Mouse (Mus musculus): Measurements from ENCODE around the gene Nedd9. TPM values are rescaled to one million over a fixed set of nuclear protein-coding genes. Genes with fewer than 3 reads are reported as not detected.

The Nedd9 gene
- total RNA-seq, 1 experiment: 4.4 TPM

DNA sequence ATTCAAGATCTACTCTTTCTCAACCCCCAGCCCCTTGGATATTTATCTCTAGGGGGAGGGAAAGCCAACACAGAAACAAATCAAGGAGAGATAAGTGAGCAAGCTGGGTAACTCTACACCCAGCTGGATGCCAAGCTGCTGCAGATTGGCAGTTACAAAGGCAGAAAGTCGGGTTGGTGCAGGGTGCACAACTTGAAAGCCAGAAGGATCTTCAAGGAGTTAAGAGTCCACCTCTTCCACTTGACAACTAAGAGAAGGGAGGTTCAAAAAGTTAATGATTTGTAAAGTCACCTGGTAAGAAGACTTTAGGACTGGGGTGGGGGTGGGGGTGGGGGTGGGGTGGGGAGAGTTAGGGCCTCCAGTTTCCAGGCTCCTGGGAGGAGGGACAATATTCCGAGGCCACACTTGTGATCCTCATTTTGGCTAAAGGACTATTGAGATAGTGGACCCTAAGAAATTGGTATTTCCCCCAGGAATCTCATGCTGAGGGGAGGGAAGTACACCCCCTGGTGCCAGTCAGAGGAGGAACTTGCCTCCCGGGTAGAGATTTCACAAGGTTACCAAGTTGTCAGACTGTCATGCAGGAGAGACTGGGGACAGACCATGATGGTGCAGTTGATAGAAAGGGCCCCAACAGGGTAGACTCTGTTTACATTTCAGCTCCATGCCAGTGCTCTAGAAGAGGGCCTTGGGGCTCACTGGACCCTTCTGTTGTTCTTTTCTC lies 143.8 kb downstream of the Nedd9 start:
- Histone ChIP-seq H3K4me3 (ENCODE audit: insufficient read depth in 1 of 2, low read depth in 1 of 2, low read length in 2 of 2, poor library complexity in 1 of 2, severe bottlenecking in 1 of 2) (no peak overlapping the region), H3K27ac (ENCODE audit: insufficient read depth, low read depth, low read length, poor library complexity, severe bottlenecking) (no peak overlapping the region), H3K9ac (ENCODE audit: insufficient read depth, low read depth, low read length, poor library complexity, severe bottlenecking) (no peak overlapping the region), H3K36me3 (ENCODE audit: control insufficient read depth, insufficient read depth, low read length, poor library complexity, severe bottlenecking) (no peaks in the 10 kb centered on the region), H3K9me3 (ENCODE audit: control insufficient read depth, insufficient read depth, low read depth, low read length) (no peaks in the 10 kb centered on the region), H3K4me1 (ENCODE audit: control insufficient read depth in 2 of 2, insufficient read depth in 2 of 2, low read length in 2 of 2, poor library complexity in 1 of 2) (no peaks in the 10 kb centered on the region)
- no peak for DNase-seq (ENCODE audit: low read depth, low spot score)
- TF ChIP-seq HCFC1 (IDR thresholded peaks at IDR 0.05; ENCODE audit: borderline replicate concordance, insufficient read depth, low read length) (no peak), CHD2 (IDR thresholded peaks at IDR 0.05; ENCODE audit: low read depth, low read length) (no peak), ZC3H11A (IDR thresholded peaks at IDR 0.05; ENCODE audit: borderline replicate concordance, low read depth, low read length) (no peak), MAFK (IDR thresholded peaks at IDR 0.05; ENCODE audit: insufficient read depth, low read depth, low read length) (no peak), ZNF384 (IDR thresholded peaks at IDR 0.05; ENCODE audit: low read depth, low read length) (no peak)
- in situ Hi-C loops (cut with MboI; ENCODE audit: low sequenced_read_pairs in 2 of 2, unreplicated experiment in 2 of 2): no loop called here

DNA sequence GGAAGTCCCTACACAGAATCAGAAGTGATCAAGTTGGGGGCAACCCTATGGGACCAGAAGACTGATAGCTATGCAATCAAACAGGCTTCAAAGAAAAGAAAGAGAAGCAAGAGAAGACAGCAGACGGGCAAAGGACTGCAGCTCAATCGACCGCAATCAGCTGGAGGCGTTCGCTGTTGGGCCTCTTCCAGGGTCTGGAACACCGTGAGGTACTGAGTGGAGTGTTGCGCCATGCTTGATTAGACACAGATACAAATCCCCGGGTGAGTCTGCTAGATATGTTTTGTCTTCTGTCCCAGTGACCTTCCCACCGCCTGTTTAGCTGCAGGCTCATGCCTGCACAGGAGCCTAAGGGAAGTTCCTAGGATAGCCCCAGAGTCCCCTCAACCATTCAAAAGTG lies 145.7 kb downstream of the Nedd9 start:
- H3K4me1 ChIP-seq (ENCODE audit: control insufficient read depth in 2 of 2, insufficient read depth in 2 of 2, low read length in 2 of 2, poor library complexity in 1 of 2): no peaks in the 10 kb centered on the region
- H3K36me3 ChIP-seq (ENCODE audit: control insufficient read depth, insufficient read depth, low read length, poor library complexity, severe bottlenecking): no peaks in the 10 kb centered on the region
- H3K9ac ChIP-seq (ENCODE audit: insufficient read depth, low read depth, low read length, poor library complexity, severe bottlenecking): no peak overlapping the region
- no peaks in the 10 kb centered on the region for H3K9me3 ChIP-seq (ENCODE audit: control insufficient read depth, insufficient read depth, low read depth, low read length)
- no peak for DNase-seq (ENCODE audit: low read depth, low spot score)
- H3K27ac ChIP-seq (ENCODE audit: insufficient read depth, low read depth, low read length, poor library complexity, severe bottlenecking): no peak overlapping the region
- no peak overlapping the region for H3K4me3 ChIP-seq (ENCODE audit: insufficient read depth in 1 of 2, low read depth in 1 of 2, low read length in 2 of 2, poor library complexity in 1 of 2, severe bottlenecking in 1 of 2)
- TF ChIP-seq ZNF384 (IDR thresholded peaks at IDR 0.05; ENCODE audit: low read depth, low read length): no peak
- TF ChIP-seq CHD2 (IDR thresholded peaks at IDR 0.05; ENCODE audit: low read depth, low read length): no peak
- no peak for TF ChIP-seq HCFC1 (IDR thresholded peaks at IDR 0.05; ENCODE audit: borderline replicate concordance, insufficient read depth, low read length)
- no peak for TF ChIP-seq MAFK (IDR thresholded peaks at IDR 0.05; ENCODE audit: insufficient read depth, low read depth, low read length)
- TF ChIP-seq ZC3H11A (IDR thresholded peaks at IDR 0.05; ENCODE audit: borderline replicate concordance, low read depth, low read length): no peak
- in situ Hi-C loops (cut with MboI; ENCODE audit: low sequenced_read_pairs in 2 of 2, unreplicated experiment in 2 of 2): no loop called here

GRCm38 (mm10) chr13:41339653-41340351 lies 147.4 kb downstream of the Nedd9 start:
- Histone ChIP-seq H3K36me3 (ENCODE audit: control insufficient read depth, insufficient read depth, low read length, poor library complexity, severe bottlenecking) (no peaks in the 10 kb centered on the region), H3K4me1 (ENCODE audit: control insufficient read depth in 2 of 2, insufficient read depth in 2 of 2, low read length in 2 of 2, poor library complexity in 1 of 2) (no peaks in the 10 kb centered on the region), H3K9me3 (ENCODE audit: control insufficient read depth, insufficient read depth, low read depth, low read length) (no peaks in the 10 kb centered on the region), H3K4me3 (ENCODE audit: insufficient read depth in 1 of 2, low read depth in 1 of 2, low read length in 2 of 2, poor library complexity in 1 of 2, severe bottlenecking in 1 of 2) (0 out of 4 replicates have a peak overlapping the region, but pooled peaks of 1 of the 2 experiments have one; percentile 5), H3K27ac (ENCODE audit: insufficient read depth, low read depth, low read length, poor library complexity, severe bottlenecking) (no peak overlapping the region), H3K9ac (ENCODE audit: insufficient read depth, low read depth, low read length, poor library complexity, severe bottlenecking) (no peak overlapping the region)
- DNase-seq (ENCODE audit: low read depth, low spot score): no peak
- in situ Hi-C loops (cut with MboI; ENCODE audit: low sequenced_read_pairs in 2 of 2, unreplicated experiment in 2 of 2): no loop called here
- no peak for TF ChIP-seq MAFK (IDR thresholded peaks at IDR 0.05; ENCODE audit: insufficient read depth, low read depth, low read length)
- TF ChIP-seq ZC3H11A (IDR thresholded peaks at IDR 0.05; ENCODE audit: borderline replicate concordance, low read depth, low read length): no peak
- TF ChIP-seq CHD2 (IDR thresholded peaks at IDR 0.05; ENCODE audit: low read depth, low read length): no peak
- TF ChIP-seq HCFC1 (IDR thresholded peaks at IDR 0.05; ENCODE audit: borderline replicate concordance, insufficient read depth, low read length): no peak
- no peak for TF ChIP-seq ZNF384 (IDR thresholded peaks at IDR 0.05; ENCODE audit: low read depth, low read length)

DNA sequence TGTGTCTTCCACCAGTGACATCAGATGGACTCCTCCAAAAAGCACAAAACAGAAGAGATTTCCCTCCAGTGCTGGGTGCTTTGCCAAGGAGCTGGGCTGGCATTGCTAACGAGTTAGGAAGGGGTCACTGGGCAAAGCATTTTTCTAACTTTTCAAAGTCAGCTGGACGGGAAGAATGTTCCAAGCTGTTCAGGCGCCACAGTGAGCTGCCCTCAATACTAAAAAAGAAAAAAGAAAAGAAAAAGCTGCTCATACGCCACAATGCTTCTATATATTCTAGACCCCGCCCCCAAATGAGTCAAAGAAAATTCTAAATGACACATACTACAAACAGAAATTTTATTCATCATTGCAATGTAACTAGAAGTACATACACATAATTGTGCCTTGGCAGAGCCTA lies 148.0 kb downstream of the Nedd9 start:
- H3K9ac ChIP-seq (ENCODE audit: insufficient read depth, low read depth, low read length, poor library complexity, severe bottlenecking): no peak overlapping the region
- no peaks in the 10 kb centered on the region for H3K9me3 ChIP-seq (ENCODE audit: control insufficient read depth, insufficient read depth, low read depth, low read length)
- TF ChIP-seq CHD2 (IDR thresholded peaks at IDR 0.05; ENCODE audit: low read depth, low read length) (no peak), HCFC1 (IDR thresholded peaks at IDR 0.05; ENCODE audit: borderline replicate concordance, insufficient read depth, low read length) (no peak), MAFK (IDR thresholded peaks at IDR 0.05; ENCODE audit: insufficient read depth, low read depth, low read length) (no peak)
- H3K4me1 ChIP-seq (ENCODE audit: control insufficient read depth in 2 of 2, insufficient read depth in 2 of 2, low read length in 2 of 2, poor library complexity in 1 of 2): no peaks in the 10 kb centered on the region
- no peaks in the 10 kb centered on the region for H3K36me3 ChIP-seq (ENCODE audit: control insufficient read depth, insufficient read depth, low read length, poor library complexity, severe bottlenecking)
- no peak for DNase-seq (ENCODE audit: low read depth, low spot score)
- H3K27ac ChIP-seq (ENCODE audit: insufficient read depth, low read depth, low read length, poor library complexity, severe bottlenecking): no peak overlapping the region
- H3K4me3 ChIP-seq (ENCODE audit: insufficient read depth in 1 of 2, low read depth in 1 of 2, low read length in 2 of 2, poor library complexity in 1 of 2, severe bottlenecking in 1 of 2): no peak overlapping the region
- in situ Hi-C loops (cut with MboI; ENCODE audit: low sequenced_read_pairs in 2 of 2, unreplicated experiment in 2 of 2): no loop called here

All from ES-E14 (cell line).